Mouse (Mus musculus): Measurements from ENCODE around the gene Tbx3. TPM values are rescaled to one million over a fixed set of nuclear protein-coding genes. Genes with fewer than 3 reads are reported as not detected.

The Tbx3 gene
- polyA plus RNA-seq, 1 experiment: not detected

DNA sequence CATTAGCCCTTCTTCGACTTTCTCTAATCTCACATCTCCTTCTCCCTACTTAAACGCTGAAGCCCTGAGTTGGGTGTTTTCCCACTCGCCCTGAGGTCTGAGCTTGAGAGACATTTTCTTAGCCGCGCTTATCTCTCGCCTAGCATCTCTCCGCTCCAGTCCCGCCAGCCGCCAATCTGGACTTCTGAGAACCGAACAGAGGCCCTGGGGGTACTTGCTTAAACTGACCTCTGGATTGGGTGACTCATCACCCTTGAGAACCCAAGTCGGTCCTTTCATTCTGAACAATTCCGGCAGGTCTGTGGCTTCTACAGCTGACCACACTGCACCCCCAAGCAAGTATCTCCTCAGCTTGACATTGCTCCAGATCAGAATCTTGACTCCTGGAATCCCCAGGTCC lies 32.2 kb upstream of the Tbx3 start:
- H3K36me3 ChIP-seq (ENCODE audit: control insufficient read depth): no peaks in the 10 kb centered on the region

DNA sequence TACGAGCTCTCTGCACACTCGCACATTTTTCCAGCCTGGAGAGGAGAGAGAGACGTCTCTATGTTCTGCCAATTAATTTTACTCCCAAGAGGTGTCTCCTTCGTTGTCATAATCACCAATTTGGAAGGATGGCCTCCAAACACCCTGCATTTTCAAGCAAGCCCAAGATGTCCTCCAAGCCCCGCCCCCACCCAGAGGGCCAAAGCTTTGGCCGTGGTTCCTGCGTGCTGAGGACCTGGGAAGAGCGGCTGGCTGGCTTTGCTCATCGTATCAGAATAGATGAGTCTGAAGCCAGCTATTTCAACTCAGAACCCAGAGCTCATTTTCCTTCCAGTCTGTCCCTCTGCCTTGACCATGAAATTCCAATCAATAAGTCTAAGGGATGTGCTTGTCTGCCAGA lies 29.4 kb upstream of the Tbx3 start:
- no peaks in the 10 kb centered on the region for H3K4me1 ChIP-seq (ENCODE audit: control insufficient read depth)
- peaks cover 5% of the 10 kb centered on the region; the same call in 1 of the 2 replicates for H3K27me3 ChIP-seq (ENCODE audit: control insufficient read depth)
- H3K9me3 ChIP-seq (ENCODE audit: control insufficient read depth, low read length): no peaks in the 10 kb centered on the region
- no peaks in the 10 kb centered on the region for H3K36me3 ChIP-seq (ENCODE audit: control insufficient read depth)
- TF ChIP-seq GATA1 (IDR thresholded peaks at IDR 0.05; ENCODE audit: low read length) (no peak), TAL1 (IDR thresholded peaks at IDR 0.05; ENCODE audit: low read length) (no peak)
- no peak overlapping the region for H3K4me3 ChIP-seq (replicated peaks)

More for the DNA sequence above, 32.2 kb upstream of the Tbx3 start:
- no peaks in the 10 kb centered on the region for H3K9me3 ChIP-seq (ENCODE audit: control insufficient read depth, low read length)
- TF ChIP-seq TAL1 (IDR thresholded peaks at IDR 0.05; ENCODE audit: low read length) (no peak), GATA1 (IDR thresholded peaks at IDR 0.05; ENCODE audit: low read length) (no peak)
- peaks cover 2% of the 10 kb centered on the region; the same call in 1 of the 2 replicates for H3K27me3 ChIP-seq (ENCODE audit: control insufficient read depth)
- H3K4me3 ChIP-seq (replicated peaks): no peak overlapping the region
- no peaks in the 10 kb centered on the region for H3K4me1 ChIP-seq (ENCODE audit: control insufficient read depth)

DNA sequence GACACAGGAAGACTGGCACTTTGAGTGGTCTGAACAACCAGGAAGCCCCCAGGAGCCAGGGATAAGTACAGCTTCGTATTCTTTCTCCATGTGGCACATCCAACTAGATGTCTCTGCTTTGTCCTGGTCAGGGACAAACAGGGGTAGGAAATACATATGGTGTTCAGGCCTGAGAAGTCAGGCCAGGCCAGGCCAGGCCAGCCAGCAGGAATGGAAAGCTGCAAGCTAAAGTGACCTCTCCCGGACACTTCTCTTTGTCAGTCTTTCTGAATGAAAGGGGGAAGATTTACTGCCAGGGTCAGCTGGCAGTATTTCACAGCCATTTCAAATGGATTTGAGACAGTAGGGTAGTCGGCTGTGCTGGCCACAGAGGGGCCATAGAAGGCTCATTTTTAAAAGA lies 28.8 kb upstream of the Tbx3 start:
- no peaks in the 10 kb centered on the region for H3K4me1 ChIP-seq (ENCODE audit: control insufficient read depth)
- no peaks in the 10 kb centered on the region for H3K36me3 ChIP-seq (ENCODE audit: control insufficient read depth)
- peaks cover 5% of the 10 kb centered on the region; the same call in 1 of the 2 replicates for H3K27me3 ChIP-seq (ENCODE audit: control insufficient read depth)
- TF ChIP-seq GATA1 (IDR thresholded peaks at IDR 0.05; ENCODE audit: low read length) (no peak), TAL1 (IDR thresholded peaks at IDR 0.05; ENCODE audit: low read length) (no peak)
- H3K9me3 ChIP-seq (ENCODE audit: control insufficient read depth, low read length): no peaks in the 10 kb centered on the region
- no peak overlapping the region for H3K4me3 ChIP-seq (replicated peaks)

DNA sequence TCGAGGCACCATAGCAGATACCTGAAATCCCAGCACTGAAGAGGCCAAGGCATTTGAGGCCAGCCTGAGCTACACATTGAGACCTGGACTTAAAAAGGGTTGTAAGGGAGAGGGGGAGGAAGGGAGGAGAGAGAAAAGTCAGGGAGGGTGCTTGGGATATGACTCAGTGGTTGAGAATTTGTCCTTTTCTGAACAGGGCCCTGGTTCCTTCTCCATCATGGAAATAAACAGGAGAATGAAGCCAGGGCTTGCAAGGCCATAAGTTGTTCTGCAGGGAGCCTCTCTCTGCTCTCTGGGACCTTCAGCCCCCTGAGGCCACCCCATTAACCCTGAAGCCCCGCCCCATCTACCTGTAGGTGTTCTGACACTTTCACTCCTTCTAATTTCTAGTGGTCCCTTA lies 23.5 kb upstream of the Tbx3 start:
- Histone ChIP-seq H3K4me1 (ENCODE audit: control insufficient read depth) (no peaks in the 10 kb centered on the region), H3K36me3 (ENCODE audit: control insufficient read depth) (no peaks in the 10 kb centered on the region), H3K9me3 (ENCODE audit: control insufficient read depth, low read length) (no peaks in the 10 kb centered on the region), H3K27me3 (ENCODE audit: control insufficient read depth) (peaks cover 9% of the 10 kb centered on the region), H3K4me3 (replicated peaks) (no peak overlapping the region)
- TF ChIP-seq TAL1 (IDR thresholded peaks at IDR 0.05; ENCODE audit: low read length): no peak
- no peak for TF ChIP-seq GATA1 (IDR thresholded peaks at IDR 0.05; ENCODE audit: low read length)

DNA sequence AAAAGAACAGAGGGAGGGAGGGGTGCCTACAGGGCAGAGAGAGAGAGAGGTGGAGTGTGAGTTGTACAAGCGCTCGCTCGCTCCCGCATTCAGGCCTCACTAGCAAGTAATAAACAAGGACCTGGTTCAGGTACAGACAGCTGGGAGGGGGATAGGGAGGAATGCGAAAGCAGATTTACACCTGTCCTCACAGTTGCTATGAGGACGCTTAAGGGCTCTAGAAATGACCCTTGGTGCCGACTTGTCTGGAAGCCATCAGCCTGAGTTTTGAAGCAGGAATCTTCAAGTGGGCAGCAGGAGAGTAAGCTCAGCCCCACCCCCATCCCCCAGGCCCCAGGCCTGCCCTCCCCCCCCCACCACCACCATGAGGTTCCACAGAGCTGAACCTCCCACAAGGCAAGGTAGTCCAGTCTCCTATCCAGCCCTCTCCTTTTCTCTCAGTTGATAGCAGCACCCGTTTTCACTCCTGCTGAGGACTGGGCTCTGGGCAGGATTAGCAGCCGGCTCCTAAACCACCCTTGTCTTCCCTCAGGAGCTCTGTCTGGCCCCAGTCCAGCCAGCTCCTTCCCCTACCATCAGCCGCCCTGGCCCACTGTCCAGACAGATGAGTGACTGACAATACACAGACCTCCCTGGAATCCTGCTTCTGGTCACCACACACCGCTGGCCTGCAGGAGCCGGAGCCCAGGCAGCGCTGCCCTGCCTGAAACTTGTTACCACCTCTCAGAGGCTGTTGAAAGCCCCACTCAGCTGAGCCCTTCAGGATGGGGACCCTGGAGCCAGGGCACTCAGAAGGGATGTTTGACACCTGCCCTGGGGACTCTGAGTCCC lies 19.1 kb upstream of the Tbx3 start:
- no peaks in the 10 kb centered on the region for H3K36me3 ChIP-seq (ENCODE audit: control insufficient read depth)
- H3K4me1 ChIP-seq (ENCODE audit: control insufficient read depth): no peaks in the 10 kb centered on the region
- peaks cover 16% of the 10 kb centered on the region for H3K27me3 ChIP-seq (ENCODE audit: control insufficient read depth)
- no peak for TF ChIP-seq GATA1 (IDR thresholded peaks at IDR 0.05; ENCODE audit: low read length)
- no peak for TF ChIP-seq TAL1 (IDR thresholded peaks at IDR 0.05; ENCODE audit: low read length)
- no peaks in the 10 kb centered on the region for H3K9me3 ChIP-seq (ENCODE audit: control insufficient read depth, low read length)
- H3K4me3 ChIP-seq (replicated peaks): no peak overlapping the region

DNA sequence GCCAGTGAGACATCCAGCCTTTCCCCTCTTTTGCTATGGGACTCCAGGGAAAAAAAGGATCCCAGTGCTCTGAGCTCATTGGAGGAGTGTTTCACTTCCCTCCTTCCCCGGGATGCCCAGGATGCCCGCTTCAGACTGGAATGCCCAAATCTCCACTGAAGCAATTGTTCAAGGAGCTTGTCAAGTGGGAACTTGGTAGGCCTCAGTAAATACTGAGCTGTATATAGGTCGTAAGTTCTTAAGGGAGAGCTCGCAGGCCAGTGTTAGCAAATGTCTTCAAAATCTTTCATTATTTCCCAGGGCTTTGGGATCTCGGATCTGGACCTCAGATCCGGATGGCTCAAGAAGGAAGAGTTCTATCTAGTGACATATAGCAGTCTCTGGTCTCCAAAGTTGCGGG lies 14.1 kb upstream of the Tbx3 start:
- Histone ChIP-seq H3K4me3 (replicated peaks) (no peak overlapping the region), H3K27me3 (ENCODE audit: control insufficient read depth) (peaks cover 65% of the 10 kb centered on the region), H3K4me1 (ENCODE audit: control insufficient read depth) (no peaks in the 10 kb centered on the region), H3K9me3 (ENCODE audit: control insufficient read depth, low read length) (no peaks in the 10 kb centered on the region), H3K36me3 (ENCODE audit: control insufficient read depth) (no peaks in the 10 kb centered on the region)
- no peak for TF ChIP-seq TAL1 (IDR thresholded peaks at IDR 0.05; ENCODE audit: low read length)
- no peak for TF ChIP-seq GATA1 (IDR thresholded peaks at IDR 0.05; ENCODE audit: low read length)

DNA sequence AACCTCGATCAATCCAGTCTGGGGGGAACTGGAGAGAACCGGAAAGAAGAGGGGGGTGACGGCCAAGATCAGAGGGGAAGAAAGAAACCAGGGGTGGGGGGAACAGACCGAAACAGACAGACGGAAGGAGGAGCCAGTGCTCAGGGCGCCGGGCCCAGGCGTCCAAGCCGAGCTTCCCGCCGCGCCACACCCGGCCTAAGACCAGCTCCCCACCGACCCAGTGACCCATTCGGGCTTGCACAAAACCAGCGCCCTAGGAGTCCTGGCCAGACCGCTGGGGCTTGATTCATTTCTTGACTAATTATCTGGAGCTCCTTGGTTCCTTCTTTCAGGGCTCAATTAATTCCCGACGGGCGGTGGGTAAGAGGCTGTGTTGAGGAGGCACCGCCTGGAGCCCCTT lies 13.6 kb upstream of the Tbx3 start:
- H3K4me1 ChIP-seq (ENCODE audit: control insufficient read depth): no peaks in the 10 kb centered on the region
- no peaks in the 10 kb centered on the region for H3K9me3 ChIP-seq (ENCODE audit: control insufficient read depth, low read length)
- no peak overlapping the region for H3K4me3 ChIP-seq (replicated peaks)
- no peaks in the 10 kb centered on the region for H3K36me3 ChIP-seq (ENCODE audit: control insufficient read depth)
- TF ChIP-seq TAL1 (IDR thresholded peaks at IDR 0.05; ENCODE audit: low read length) (no peak), GATA1 (IDR thresholded peaks at IDR 0.05; ENCODE audit: low read length) (no peak)
- peaks cover 66% of the 10 kb centered on the region for H3K27me3 ChIP-seq (ENCODE audit: control insufficient read depth)

DNA sequence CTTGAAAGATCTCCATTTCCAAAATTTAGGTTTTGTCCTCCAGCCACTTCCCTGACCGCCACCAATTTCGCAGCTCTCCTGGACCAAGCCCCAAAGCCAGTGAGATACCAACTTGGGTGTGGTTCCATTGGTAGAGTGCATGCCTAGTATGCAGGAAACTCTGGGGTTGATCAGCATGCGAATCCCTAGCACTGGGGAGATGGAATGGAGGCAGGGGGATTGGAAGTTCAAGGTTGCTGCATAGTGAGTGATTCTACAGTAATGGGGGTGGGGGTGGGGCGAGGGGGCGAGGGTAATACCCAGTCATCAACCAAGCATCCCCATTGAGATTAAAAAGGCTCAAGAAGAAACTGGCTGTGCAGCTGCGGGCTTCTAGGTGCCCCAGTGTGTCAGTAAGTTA lies 13.1 kb upstream of the Tbx3 start:
- peaks cover 71% of the 10 kb centered on the region for H3K27me3 ChIP-seq (ENCODE audit: control insufficient read depth)

DNA sequence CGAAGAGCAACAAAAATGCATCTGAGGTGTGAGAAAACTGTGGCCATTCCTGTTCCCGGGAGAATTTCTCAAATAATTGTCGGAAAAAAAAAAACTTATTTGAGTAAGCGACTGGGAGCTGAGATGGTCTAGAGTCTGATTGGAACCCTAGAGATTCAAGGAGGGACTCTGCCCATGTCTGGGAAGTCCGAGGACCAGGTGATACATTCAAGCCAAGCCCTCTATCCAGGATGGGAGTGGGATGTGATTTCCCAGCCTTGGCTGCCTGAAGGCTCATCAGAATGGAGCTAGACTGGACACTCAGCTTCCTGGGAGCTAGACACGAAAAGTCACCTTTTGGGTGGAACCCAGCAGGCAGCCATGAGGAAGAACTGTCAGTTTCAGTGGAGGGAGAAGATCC lies 12.7 kb upstream of the Tbx3 start:
- TF ChIP-seq GATA1 (IDR thresholded peaks at IDR 0.05; ENCODE audit: low read length) (no peak), TAL1 (IDR thresholded peaks at IDR 0.05; ENCODE audit: low read length) (no peak)
- peaks cover 75% of the 10 kb centered on the region for H3K27me3 ChIP-seq (ENCODE audit: control insufficient read depth)
- no peaks in the 10 kb centered on the region for H3K4me1 ChIP-seq (ENCODE audit: control insufficient read depth)
- no peaks in the 10 kb centered on the region for H3K9me3 ChIP-seq (ENCODE audit: control insufficient read depth, low read length)
- H3K36me3 ChIP-seq (ENCODE audit: control insufficient read depth): no peaks in the 10 kb centered on the region
- H3K4me3 ChIP-seq (replicated peaks): no peak overlapping the region

More for the DNA sequence above, 13.1 kb upstream of the Tbx3 start:
- no peaks in the 10 kb centered on the region for H3K9me3 ChIP-seq (ENCODE audit: control insufficient read depth, low read length)
- no peaks in the 10 kb centered on the region for H3K4me1 ChIP-seq (ENCODE audit: control insufficient read depth)
- TF ChIP-seq GATA1 (IDR thresholded peaks at IDR 0.05; ENCODE audit: low read length): no peak
- no peak for TF ChIP-seq TAL1 (IDR thresholded peaks at IDR 0.05; ENCODE audit: low read length)
- H3K4me3 ChIP-seq (replicated peaks): no peak overlapping the region
- no peaks in the 10 kb centered on the region for H3K36me3 ChIP-seq (ENCODE audit: control insufficient read depth)
